Mouse (Mus musculus) lung, postnatal 0 days (tissue): ENCODE data around the gene Dusp13. TPM values are rescaled to one million over a fixed set of nuclear protein-coding genes. Genes with fewer than 3 reads are reported as not detected.

ENCODE experiments used
- ATAC-seq: fragments of 200-750 bp; cut with Nextera tagmentation; 2 replicates; pipeline ENCODE4 v1.8.0; 2017; ENCODE audit warnings: moderate library complexity
- DNase-seq: peaks from one replicate; pipeline ENCODE4 v3.0.0-alpha.2; 2016; ENCODE audit warnings: low spot score
- H3K27ac ChIP-seq: fragments of 300-500 bp; sonication (generic); 2 replicates; pipeline ENCODE4 v1.5.1; 2014; ENCODE audit warnings: antibody characterized with exemption, mild to moderate bottlenecking, low read length, mixed read lengths
- H3K27me3 ChIP-seq: fragments of 300-500 bp; sonication (generic); replicated peaks from 2 replicates; pipeline ENCODE4 v1.6.1; 2014; ENCODE audit warnings: low read length, mixed read lengths; ENCODE audit not compliant: insufficient read depth
- H3K36me3 ChIP-seq: fragments of 300-500 bp; sonication (generic); 2 replicates; pipeline ENCODE4 v1.6.1; 2014; ENCODE audit warnings: low read length, mixed read lengths; ENCODE audit not compliant: insufficient read depth
- H3K4me1 ChIP-seq: fragments of 300-500 bp; sonication (generic); 2 replicates; pipeline ENCODE4 v1.6.1; 2014; ENCODE audit warnings: antibody characterized with exemption, low read depth, low read length, mixed read lengths; ENCODE audit not compliant: insufficient read depth
- H3K4me2 ChIP-seq: fragments of 300-500 bp; sonication (generic); replicated peaks from 2 replicates; pipeline ENCODE4 v1.6.1; 2014; ENCODE audit warnings: low read depth, mild to moderate bottlenecking, low read length, moderate library complexity, mixed read lengths
- H3K4me3 ChIP-seq: fragments of 300-500 bp; sonication (generic); 2 replicates; pipeline ENCODE4 v1.5.1; 2014; ENCODE audit warnings: low read depth, low read length
- H3K9ac ChIP-seq: fragments of 300-500 bp; sonication (generic); replicated peaks from 2 replicates; pipeline ENCODE4 v1.6.1; 2014; ENCODE audit warnings: low read depth, mild to moderate bottlenecking
- H3K9me3 ChIP-seq: fragments of 300-500 bp; sonication (generic); 2 replicates; pipeline ENCODE4 v1.6.1; 2016; ENCODE audit warnings: low read length, mixed read lengths
- CTCF ChIP-seq: IDR thresholded peaks from 2 replicates; pipeline ENCODE4 v1.5.1; 2016; ENCODE audit warnings: antibody characterized with exemption, mild to moderate bottlenecking
- EP300 ChIP-seq: IDR thresholded peaks from 2 replicates; pipeline ENCODE4 v1.6.1; 2016; ENCODE audit warnings: antibody characterized with exemption, mild to moderate bottlenecking, control low read depth
- WGBS: fragments of 180-500 bp; shearing (Covaris S2); extraction: QIAGEN DNeasy Blood & Tissue Kit; methylation state at CpG from one replicate; pipeline ENCODE4 v1.1.7; 2014; 5-methylcytosine and 5-hydroxymethylcytosine counted together
- polyA plus RNA-seq: library from polyadenylated mRNA; unstranded; fragments of >200 nt; fragmentation: Nextera tagmentation; extraction: Ambion mirVana; gene quantifications from 2 replicates; pipeline ENCODE4 v1.2.1, GENCODE M21; 2015

The Dusp13 gene
- polyA plus RNA-seq, 1 experiment from 2014 or later, result 0.20 TPM

GRCm38 (mm10) chr14:21733131-21733905, 17.7 kb downstream of the Dusp13 start:
- H3K36me3 ChIP-seq, result no peaks in the 10 kb centered on the region
- H3K4me3 ChIP-seq, result no peak overlapping the region
- TF ChIP-seq CTCF (no peak), EP300 (no peak)
- H3K27me3 ChIP-seq, result no peaks in the 10 kb centered on the region
- no peak overlapping the region for H3K9ac ChIP-seq
- no peaks in the 10 kb centered on the region for H3K4me1 ChIP-seq
- H3K4me2 ChIP-seq, result no peak overlapping the region
- DNase-seq (no peak), ATAC-seq (no peak)
- 87% methylated on average over 15 of the region's 15 CpGs for WGBS
- H3K27ac ChIP-seq, result no peak overlapping the region
- no peaks in the 10 kb centered on the region for H3K9me3 ChIP-seq

DNA sequence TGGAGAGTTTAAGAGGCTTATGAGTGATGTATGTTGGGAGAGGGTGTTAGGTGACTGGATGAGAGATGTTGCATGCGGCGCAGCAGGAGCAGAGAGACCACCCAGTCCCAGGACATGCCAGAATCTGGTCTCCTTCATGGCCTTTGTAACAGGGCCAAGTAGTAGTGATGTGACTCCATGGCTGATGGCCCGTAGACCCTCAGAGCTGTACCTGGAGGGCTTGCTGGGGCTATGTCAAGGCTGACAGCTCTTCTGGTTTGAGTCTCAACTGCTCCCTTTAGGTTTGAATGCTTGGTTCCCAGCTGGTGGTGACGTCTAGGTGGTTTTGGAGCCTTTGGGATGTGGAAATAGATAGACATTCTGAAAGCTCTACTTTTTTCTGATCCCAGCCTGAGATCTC, 21.0 kb downstream of the Dusp13 start:
- no peaks in the 10 kb centered on the region for H3K36me3 ChIP-seq
- H3K9ac ChIP-seq, result no peak overlapping the region
- H3K27me3 ChIP-seq, result no peaks in the 10 kb centered on the region
- WGBS, result 84% methylated on average over 4 of the region's 4 CpGs
- no peak for TF ChIP-seq CTCF
- no peak for TF ChIP-seq EP300
- no peak overlapping the region for H3K27ac ChIP-seq
- ATAC-seq, result no peak
- no peak overlapping the region for H3K4me3 ChIP-seq
- no peaks in the 10 kb centered on the region for H3K4me1 ChIP-seq
- H3K9me3 ChIP-seq, result no peaks in the 10 kb centered on the region
- H3K4me2 ChIP-seq, result no peak overlapping the region
- no peak for DNase-seq

DNA sequence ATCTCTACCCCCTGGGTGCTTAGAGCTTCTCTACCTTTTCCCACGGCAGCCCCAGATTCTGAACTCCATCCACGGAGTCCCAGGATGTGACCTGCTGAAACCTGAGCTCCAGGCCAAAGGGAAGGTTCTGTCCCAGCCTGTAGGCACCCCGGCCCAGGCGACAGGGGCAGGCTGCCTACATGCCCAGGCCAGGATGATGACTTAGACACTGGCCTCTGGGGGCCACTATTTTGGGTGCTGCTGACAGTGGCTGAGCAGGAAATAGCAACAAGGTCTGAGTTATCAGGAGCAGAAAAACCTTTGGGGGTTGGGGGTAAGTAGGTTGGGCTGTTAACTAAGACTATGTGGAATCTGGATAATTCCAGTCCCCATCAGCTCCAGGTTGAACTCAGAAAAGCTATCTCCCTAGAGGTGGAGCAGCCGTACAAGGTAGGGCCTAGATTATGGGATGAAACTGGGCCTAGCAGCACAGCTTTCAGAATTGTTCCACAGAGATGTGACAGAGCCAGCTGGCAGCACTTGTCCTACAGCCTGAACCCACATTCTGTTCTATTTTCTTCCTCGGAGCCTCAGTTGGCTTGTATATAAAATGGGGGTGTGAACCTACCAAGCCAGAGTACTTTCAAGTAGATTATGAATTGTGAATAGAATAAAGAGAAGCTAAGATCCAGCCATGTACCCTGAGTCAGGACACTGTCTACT, 21.8 kb downstream of the Dusp13 start:
- 78% methylated on average over 6 of the region's 6 CpGs for WGBS
- TF ChIP-seq CTCF (no peak), EP300 (no peak)

GRCm38 (mm10) chr14:21722021-21722698, 28.8 kb downstream of the Dusp13 start:
- 93% methylated on average over 8 of the region's 8 CpGs for WGBS
- no peaks in the 10 kb centered on the region for H3K4me1 ChIP-seq
- ATAC-seq, result no peak
- H3K9ac ChIP-seq, result no peak overlapping the region
- TF ChIP-seq EP300 (no peak), CTCF (no peak)
- no peak for DNase-seq
- no peak overlapping the region for H3K27ac ChIP-seq
- no peak overlapping the region for H3K4me2 ChIP-seq
- no peaks in the 10 kb centered on the region for H3K9me3 ChIP-seq
- no peak overlapping the region for H3K4me3 ChIP-seq
- no peaks in the 10 kb centered on the region for H3K27me3 ChIP-seq
- H3K36me3 ChIP-seq, result no peaks in the 10 kb centered on the region

More for the DNA sequence above, 21.8 kb downstream of the Dusp13 start:
- Histone ChIP-seq H3K27me3 (no peaks in the 10 kb centered on the region), H3K4me2 (no peak overlapping the region), H3K9ac (no peak overlapping the region), H3K4me1 (no peaks in the 10 kb centered on the region), H3K4me3 (no peak overlapping the region), H3K27ac (no peak overlapping the region), H3K36me3 (no peaks in the 10 kb centered on the region), H3K9me3 (no peaks in the 10 kb centered on the region)
- no peak for DNase-seq
- no peak for ATAC-seq

GRCm38 (mm10) chr14:21720430-21721205, 30.4 kb downstream of the Dusp13 start:
- ATAC-seq, result no peak
- no peak for DNase-seq
- Histone ChIP-seq H3K9me3 (no peaks in the 10 kb centered on the region), H3K9ac (no peak overlapping the region), H3K4me1 (no peaks in the 10 kb centered on the region), H3K4me3 (no peak overlapping the region), H3K27me3 (no peaks in the 10 kb centered on the region), H3K4me2 (no peak overlapping the region), H3K36me3 (no peaks in the 10 kb centered on the region), H3K27ac (no peak overlapping the region)
- 69% methylated on average over 4 of the region's 4 CpGs for WGBS
- TF ChIP-seq EP300 (no peak), CTCF (no peak)
